Mouse (Mus musculus): ENCODE measurements around the gene Svs6.
"Not testable (repeated sequence)": the region's sequence is repeated elsewhere in the genome, so short reads cannot be mapped to it uniquely, and the experiment has no call there.

The Svs6 gene

DNA sequence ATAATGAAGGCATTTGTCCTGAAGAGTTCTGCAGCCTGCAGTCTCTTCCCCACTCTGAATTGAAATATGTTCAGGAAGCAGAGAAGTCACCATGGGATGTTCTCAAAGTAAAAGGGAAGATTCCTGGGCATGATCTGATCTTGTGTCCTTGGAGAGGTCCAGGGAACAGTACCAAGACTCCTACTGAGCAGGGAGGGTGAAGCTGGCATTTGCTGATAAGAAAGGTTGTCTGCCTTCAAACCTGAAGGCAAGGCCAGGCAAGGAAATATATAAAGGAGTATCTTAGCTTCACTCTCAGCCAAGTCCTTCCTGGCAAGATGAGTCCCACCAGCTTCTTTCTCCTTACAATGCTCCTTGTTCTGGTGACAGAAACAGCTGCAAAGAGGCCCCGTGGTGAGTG lies at the start of gene Svs6:
TSS of gene Svs6 (plus strand) at position 301 of the 400 bp plus-strand sequence.
- not testable (repeated sequence) for DNase-seq (ENCODE audit: low read depth, low spot score)

DNA sequence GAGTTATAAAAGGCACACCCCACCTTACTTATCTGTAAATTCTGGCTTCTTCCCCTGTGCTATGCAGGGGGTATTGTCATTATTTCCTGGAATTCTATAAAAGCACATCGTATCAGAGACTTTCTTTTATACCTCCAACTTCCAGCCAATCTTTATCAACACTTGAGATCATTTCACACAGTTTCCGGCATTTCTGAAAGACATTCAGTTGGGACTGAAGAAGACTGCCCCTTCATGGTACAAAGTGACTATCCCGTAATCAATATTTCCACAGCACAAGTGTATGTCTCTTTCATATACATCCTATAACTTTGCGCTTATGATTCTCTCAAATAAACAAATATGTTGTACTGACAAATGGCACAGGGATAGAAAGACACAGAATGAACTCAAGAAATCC lies 38.2 kb upstream of the Svs6 start, which contains the start of gene Svs4:
TSS of gene Svs4 (minus strand) at position 101 of the 400 bp plus-strand sequence.
- DNase-seq (ENCODE audit: low read depth, low spot score) = no peak

DNA sequence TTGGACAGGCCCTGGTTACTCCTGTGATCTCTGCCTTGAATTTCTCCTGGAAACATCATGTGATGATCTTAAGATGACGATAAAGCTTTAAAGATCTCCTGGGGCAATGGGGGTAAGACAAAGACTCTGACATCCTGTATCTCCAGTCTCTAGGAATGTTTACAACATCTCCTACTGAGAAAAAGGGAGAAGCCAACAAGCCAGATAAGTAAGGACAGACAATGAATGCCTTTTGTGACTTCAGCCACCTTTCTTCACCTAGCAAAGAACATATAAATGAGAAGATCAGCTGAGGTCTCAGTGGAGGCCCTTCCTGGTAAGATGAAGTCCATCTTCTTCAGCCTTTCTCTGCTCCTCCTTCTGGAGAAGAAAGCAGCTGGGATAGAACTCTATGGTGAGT lies 27.6 kb upstream of the Svs6 start, which contains the start of gene Svs3a:
TSS of gene Svs3a (plus strand) at position 301 of the 400 bp plus-strand sequence.
- not testable (repeated sequence) for DNase-seq (ENCODE audit: low read depth, low spot score)

DNA sequence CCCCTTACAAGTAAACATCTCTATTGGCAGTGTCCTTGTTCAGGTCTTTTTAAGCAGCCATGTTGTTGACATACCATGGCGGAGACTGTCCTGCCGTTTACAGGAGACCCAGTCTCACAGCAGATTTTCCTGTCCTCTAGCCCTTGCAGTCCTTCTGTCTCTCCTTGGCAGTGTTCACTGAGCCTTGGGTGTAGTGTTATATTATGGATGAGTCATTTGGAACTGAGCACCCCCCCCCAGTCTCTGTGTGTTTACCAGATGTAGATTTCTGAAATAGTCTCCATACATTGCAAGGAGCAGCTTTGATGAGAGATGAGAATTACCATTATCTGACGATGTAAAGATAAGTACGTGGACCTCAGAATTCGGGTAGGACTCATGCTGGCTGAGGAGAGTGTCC lies 4.0 kb upstream of the Svs6 start:
- no peak for DNase-seq (ENCODE audit: low read depth, low spot score)

DNA sequence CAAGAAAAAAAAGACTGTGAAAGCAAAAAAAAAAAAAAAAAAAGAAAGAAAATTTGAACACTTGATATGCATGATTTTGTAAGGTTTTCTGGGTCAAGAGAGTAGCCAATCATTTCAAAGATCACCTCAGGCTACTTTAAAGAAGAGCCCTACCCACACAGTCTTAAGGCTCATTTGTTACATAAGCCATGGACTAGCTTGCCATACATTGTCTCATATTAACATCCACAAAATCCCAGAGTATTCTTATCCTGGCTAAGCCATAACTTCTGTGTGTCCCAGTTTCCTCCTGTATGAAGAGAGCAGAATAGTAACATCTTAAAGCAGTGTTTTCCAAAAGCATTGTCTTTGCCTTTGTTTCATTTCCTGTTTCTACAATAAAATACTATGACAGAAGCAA lies 1.1 kb upstream of the Svs6 start:
- not testable (repeated sequence) for DNase-seq (ENCODE audit: low read depth, low spot score)

DNA sequence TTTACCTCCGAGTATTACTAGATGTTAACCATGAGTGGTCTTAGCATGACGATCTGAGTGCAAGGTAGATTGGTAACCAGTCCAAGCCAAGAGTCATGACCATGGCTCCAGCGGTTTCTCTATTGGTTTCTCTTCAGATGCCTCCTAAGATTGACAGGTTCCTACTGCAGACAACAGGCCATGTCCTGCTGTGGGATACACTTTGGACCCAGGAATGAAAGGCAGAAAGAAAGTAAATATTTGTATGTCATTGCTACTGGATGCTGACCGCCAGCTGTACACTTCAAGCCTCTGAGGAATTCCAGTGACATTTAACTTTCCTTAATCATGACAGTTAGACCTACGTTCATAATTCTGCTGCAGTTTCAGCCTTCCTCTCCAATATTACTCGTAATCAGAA lies 4.4 kb downstream of the Svs6 start:
- DNase-seq (ENCODE audit: low read depth, low spot score) = no peak

DNA sequence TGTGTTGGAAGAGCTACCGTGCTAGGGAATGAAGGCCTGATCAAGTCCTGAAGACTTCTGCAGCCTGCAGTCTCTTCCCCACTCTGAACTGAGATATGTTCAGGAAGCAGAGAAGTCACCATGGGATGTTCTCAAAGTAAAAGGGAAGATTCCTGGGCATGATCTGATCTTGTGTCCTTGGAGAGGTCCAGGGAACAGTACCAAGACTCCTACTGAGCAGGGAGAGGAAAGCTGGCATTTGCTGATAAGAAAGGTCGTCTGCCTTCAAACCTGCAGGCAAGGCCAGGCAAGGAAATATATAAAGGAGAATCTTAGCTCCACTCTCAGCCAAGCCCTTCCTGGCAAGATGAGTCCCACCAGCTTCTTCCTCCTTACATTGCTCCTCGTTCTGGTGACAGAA lies 15.9 kb downstream of the Svs6 start, which contains the start of gene Svs5:
TSS of gene Svs5 (plus strand) at position 301 of the 400 bp plus-strand sequence.
- DNase-seq (ENCODE audit: low read depth, low spot score) = not testable (repeated sequence)

DNA sequence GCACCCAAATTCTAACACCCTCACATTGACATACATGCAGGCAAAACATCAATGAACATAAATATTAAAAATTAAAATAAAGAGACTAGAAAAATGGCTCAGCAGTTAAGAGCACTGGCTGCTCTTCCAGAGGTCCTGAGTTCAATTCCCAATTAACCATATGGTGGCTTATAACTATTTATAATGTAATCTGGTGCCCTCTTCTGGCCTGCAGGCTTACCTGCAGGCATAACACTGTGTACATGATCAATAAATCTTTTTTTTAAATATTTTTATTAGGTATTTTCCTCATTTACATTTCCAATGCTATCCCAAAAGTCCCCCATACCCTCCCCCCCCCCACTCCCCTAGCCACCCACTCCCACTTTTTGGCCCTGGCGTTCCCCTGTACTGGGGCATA lies 27.2 kb downstream of the Svs6 start:
- DNase-seq (ENCODE audit: low read depth, low spot score) = not testable (repeated sequence)

DNA sequence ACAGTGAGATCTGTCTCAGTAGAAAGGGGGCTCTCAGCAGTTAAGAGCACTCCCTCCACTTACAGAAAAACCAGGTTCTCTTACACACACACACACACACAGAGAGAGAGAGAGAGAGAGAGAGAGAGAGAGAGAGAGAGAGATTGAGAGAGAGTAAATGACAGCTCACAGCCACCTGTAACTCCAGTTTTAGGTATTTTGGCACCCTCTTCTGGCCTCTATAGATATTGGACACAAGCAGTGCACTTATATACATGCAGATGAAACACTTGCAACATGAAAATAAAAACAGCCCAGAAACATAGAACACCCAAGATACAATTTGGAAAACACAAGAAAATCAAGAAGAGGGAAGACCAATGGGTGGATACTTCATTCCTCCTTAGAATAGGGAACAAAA lies 31.1 kb downstream of the Svs6 start:
- DNase-seq (ENCODE audit: low read depth, low spot score) = not testable (repeated sequence)

DNA sequence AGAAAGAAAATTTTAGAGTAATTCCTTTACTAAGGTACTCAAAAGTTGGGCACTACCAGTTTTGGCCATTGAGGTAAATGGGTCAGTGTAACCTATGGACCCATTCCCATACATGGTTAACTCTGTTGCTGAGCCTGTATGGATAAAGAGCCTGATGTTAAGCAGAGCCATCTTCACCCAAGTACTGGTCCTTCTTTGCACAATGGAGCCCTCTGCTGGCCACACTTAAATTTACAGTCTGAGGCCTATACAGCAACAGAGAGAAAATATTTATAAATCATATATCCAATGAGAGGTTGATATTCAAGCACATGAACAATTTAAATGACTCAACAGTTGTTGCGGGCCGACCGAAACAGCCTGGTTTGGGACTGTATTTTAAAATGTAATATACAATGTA lies 32.4 kb downstream of the Svs6 start:
- DNase-seq (ENCODE audit: low read depth, low spot score) = no peak

DNA sequence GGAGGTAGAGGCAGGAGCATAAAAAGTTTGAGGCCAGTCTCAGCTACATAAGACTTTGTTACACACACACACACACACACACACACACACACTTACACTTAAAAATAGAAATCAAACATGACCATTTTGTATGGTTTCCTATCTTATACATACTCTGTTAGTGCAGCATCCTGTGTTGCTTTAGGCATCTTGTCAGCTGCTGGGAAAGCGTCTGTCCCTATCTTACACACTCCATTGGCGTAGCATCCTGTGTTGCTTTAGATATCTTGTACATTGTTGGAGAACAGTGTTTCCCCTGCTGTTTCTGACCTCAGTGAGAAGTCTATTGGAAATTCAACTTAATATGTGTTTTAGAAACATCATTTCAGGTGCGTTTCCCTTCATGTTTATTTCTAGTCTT lies 36.1 kb downstream of the Svs6 start:
- no peak for DNase-seq (ENCODE audit: low read depth, low spot score)

DNA sequence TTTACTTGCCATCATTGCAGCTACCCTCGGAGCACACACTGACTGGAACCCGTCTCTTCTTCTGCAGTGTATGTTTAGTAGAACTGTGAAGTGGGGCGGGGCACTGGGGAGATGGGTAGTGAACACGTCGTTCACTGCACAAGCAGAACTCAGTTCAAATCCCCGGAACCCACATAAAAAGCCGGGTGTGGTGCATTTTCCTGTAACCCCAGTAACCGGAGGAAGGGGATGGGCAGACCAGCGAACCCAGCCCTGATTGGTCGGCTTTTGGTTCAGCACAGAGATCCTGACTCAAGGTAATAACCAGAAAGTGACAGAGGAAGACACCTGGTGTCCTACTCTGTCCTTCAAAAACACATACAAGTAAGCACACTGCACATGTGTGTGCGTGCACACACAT lies 36.8 kb downstream of the Svs6 start:
- no peak for DNase-seq (ENCODE audit: low read depth, low spot score)

DNA sequence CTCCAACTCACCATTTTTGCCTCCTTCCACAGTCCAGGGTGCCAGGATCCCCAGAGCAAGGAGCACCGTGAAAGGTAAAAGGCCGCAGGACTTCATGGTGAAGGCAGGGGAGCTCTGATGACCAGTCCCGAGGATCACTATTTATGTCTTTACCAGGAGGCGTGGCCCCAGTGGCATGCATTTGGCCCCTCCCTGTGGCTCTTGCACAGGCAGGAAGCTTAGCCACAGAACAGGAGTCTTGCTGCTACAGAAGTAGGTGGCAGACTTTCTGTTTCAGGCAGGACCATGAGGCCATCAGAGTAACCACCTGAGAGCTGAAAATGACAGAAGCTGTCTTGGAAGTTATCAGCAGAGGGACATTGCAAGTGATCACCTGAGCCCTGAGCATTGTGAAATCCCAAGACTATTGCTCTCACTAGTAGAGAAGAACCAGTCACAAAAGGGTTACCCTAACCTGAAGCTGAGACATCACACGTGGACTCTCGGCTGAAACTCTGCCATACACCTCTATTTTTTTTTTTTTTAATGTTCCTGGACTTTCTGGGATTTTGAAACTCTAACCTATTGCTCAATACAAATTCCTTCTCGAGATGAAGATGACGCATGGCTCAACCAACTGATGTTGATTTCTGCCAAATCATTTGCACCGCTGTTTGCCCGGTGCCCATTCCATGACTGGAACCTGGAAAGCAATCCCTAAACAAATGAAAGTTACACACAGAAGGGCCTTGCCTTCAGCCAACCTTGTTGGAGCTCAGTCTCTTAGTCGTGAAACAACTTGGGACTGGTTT lies 39.8 kb downstream of the Svs6 start:
- DNase-seq (ENCODE audit: low read depth, low spot score) = no peak

DNA sequence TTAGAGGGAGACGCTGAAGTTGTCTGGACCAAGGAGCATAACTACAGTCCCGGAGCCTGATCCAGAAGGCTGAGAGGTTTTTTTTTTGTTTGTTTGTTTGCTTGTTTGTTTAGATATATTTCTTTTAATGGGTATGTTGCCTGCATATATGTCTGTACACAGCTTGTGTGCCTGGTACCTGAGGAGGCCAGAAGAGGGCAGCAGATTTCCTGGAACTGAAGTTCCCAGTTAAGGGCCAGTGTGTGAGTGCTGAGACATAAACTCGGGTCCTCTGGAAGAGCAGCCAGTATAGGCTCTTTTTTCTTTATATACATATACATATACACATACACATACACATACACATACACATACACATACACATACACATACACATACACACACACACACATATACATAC lies 41.8 kb downstream of the Svs6 start:
- no peak for DNase-seq (ENCODE audit: low read depth, low spot score)

DNA sequence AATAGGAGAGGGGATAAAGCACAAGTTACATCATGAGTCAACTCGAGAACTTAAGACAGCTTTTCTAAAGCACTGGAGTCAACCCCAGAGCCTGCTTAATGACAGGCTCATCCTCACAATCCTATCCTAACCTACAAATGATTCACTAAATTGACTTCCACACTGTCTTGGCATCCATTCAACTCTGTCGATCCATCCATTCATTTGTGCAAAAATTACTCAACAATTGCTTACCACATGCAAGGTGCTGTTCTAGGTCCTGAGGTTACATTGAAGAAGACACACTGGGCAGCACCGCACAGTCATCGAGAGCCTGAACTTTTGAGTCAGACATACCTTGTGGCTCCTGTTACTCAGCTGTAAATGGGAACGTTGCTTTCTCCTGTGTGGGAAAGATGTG lies 42.5 kb downstream of the Svs6 start:
- no peak for DNase-seq (ENCODE audit: low read depth, low spot score)

DNA sequence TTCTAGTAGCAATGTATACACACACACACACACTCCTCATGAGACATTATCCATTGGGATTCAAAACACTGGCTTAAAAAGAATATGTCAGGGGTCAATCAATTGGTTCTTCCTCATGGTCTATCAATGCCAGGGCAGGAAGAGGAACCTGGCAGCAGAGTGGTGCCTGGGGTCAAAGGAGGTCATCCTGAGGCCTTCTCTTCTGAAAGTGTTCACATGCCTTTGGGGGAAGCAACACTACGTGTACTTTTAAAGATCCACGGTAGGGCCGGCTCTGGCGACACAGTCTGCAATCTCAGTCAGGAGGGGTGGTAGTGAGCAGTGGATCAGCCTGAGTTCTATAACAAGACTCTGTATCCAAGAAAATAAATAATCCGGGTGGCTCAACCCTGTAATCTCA lies 43.1 kb downstream of the Svs6 start:
- no peak for DNase-seq (ENCODE audit: low read depth, low spot score)

DNA sequence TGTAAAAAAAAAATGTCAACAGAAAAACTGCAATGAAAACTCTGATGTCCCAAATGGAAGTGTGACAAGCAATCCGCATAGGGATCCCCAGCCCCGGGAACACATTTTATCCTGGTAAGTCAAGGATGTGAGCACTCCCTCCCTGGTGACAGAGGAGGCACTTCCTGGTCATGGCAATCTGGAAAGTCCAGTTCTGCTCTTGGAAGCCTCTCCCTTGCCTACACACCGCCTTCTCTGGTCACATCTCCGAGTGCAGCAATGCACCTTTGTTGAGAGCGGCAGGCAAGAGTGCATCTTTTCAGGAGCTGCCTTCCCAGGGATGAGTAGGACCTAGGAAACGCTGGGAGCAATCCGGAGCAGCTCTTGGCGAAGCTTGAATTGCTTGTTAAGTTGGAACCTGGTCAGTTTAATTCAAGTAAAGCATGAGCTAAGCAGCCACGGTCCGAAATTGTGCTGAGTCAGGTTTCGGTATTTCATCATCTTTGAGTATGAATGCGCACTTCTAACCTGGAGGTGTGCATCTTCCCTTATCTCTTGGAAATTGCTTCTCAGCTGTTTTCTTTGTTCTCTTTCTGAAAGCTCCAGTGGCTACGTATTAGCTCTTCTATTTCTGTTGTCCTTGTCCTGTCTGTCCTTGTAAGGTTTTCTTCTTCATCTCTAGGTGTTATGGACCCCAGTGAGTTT lies 44.6 kb downstream of the Svs6 start:
- no peak for DNase-seq (ENCODE audit: low read depth, low spot score)

DNA sequence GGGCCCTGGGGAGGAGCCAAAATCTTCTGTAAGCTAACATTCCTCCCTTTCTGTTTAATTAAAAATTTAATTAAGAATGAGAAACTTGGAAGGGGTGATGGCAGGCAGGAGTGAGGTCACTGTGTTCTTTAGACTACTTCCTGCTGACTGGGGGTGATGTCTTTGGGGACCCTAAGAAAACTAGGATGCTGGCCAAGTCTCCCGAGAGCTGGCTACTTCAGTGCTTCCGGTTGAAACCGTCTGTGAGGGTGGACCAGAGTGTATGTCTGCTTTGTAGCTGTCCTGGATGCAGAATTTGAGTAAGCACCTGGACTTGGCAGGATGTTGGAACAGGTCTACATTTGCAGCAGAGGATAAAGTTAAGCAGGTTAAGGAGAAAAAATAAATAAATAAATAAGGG lies 50.4 kb downstream of the Svs6 start:
- no peak for DNase-seq (ENCODE audit: low read depth, low spot score)

All from retina, adult 2 months (tissue).